Mouse (Mus musculus): ENCODE measurements around the gene Gpsm2. TPM values are rescaled to one million over a fixed set of nuclear protein-coding genes. Genes with fewer than 3 reads are reported as not detected.
"Not testable (repeated sequence)": the region's sequence is repeated elsewhere in the genome, so short reads cannot be mapped to it uniquely, and the experiment has no call there.

Gpsm2 gene
- polyA plus RNA-seq, 1 experiment from 2014 or later: 36.0 TPM

DNA sequence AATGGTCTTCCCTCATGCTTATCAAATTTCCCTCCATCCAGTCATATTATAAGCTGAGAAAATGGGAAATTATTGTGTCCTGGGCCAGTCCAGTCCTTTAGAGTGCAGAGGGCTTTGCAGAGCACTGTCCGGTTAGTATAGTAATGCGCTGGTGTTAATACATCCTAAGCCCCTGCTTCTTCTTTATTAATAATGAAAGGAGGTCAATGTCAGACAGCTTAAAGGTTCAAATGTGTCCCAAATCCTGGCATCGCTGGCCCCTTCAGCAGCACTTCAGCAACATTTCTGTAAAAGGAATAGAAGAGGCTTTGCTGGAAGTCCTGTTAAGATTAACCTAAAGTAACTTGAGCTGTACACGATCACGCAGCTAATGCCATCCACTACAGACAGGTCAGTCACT, 10.8 kb downstream of the Gpsm2 start:
- in situ Hi-C loops (cut with MboI; ENCODE audit: low pct_unique_long_range_greater_than_20kb): no loop called here
- ChIA-PET CTCF (interaction anchor here (0.9 to 1.6 kb wide), 5 partner anchors 10 to 60 kb away, joined by 3 to 6 read pairs (median 4); no protein-coding TSS in a partner anchor), POLR2A (interaction anchor here (0.6 kb wide), 1 partner anchor 27 kb away, joined by 3 read pairs; no protein-coding TSS in a partner anchor)
- DNase-seq (ENCODE audit: low read depth, low spot score): no peak
- no peak for TF ChIP-seq CTCF (IDR thresholded peaks at IDR 0.05)
- no peak for ATAC-seq
- no peaks in the 10 kb centered on the region for H3K27me3 ChIP-seq

GRCm38 (mm10) chr3:108702789-108703188, 19.3 kb downstream of the Gpsm2 start:
- H3K27me3 ChIP-seq: no peaks in the 10 kb centered on the region
- DNase-seq (ENCODE audit: low read depth, low spot score) (no peak), ATAC-seq (no peak)
- POLR2A ChIA-PET: no interaction called here
- TF ChIP-seq CTCF (IDR thresholded peaks at IDR 0.05): no peak
- CTCF ChIA-PET: interaction anchor here (1.5 to 7.3 kb wide), 4 partner anchors 14 to 68 kb away, joined by 3 to 104 read pairs (median 5); no protein-coding TSS in a partner anchor
- in situ Hi-C loops (cut with MboI; ENCODE audit: low pct_unique_long_range_greater_than_20kb): no loop called here

DNA sequence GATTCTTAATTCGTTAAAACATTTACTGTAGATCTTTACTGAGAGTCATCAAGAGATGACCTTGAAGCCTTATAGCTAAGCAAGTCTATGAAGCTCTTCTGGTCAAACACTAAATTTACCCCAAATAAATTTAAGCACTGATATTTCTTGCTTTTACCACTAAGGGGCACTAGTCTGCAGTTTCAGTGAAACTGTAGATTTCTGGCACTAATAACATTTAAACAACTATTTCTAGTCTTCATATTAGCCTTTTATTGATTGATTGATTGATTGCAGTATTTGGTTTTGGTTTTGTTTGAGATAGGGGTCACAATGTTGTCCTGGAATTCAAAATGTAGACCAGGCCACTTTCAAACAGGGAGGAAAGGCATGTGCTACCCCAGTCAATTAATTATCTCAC, 20.9 kb downstream of the Gpsm2 start:
- CTCF ChIA-PET: interaction anchor here (0.6 to 7.3 kb wide), 22 partner anchors 10 to 210 kb away, joined by 3 to 104 read pairs (median 4); partner anchors contain the start of genes Gpsm2 and Prpf38b
- H3K27me3 ChIP-seq: no peaks in the 10 kb centered on the region
- peak; percentile 64 for TF ChIP-seq CTCF (IDR thresholded peaks at IDR 0.05)
- in situ Hi-C loops (cut with MboI; ENCODE audit: low pct_unique_long_range_greater_than_20kb): no loop called here
- ATAC-seq: no peak
- POLR2A ChIA-PET: interaction anchor here (0.6 to 0.9 kb wide), 2 partner anchors 79 to 211 kb away, joined by 3 read pairs; no protein-coding TSS in a partner anchor
- DNase-seq (ENCODE audit: low read depth, low spot score): no peak

- ATAC-seq (no peak), DNase-seq (ENCODE audit: low read depth, low spot score) (no peak)
- ChIA-PET CTCF (interaction anchor here (0.8 to 7.3 kb wide), 7 partner anchors 15 to 106 kb away, joined by 3 to 104 read pairs (median 4); no protein-coding TSS in a partner anchor), POLR2A (no interaction called here)
- no peaks in the 10 kb centered on the region for H3K27me3 ChIP-seq
- in situ Hi-C loops (cut with MboI; ENCODE audit: low pct_unique_long_range_greater_than_20kb): loop anchor here (10.0 kb wide), 1 partner anchor 365 kb away; no protein-coding TSS in a partner anchor
- no peak for TF ChIP-seq CTCF (IDR thresholded peaks at IDR 0.05)
Measured at GRCm38 (mm10) chr3:108699786-108700185, 22.3 kb downstream of the Gpsm2 start.

DNA sequence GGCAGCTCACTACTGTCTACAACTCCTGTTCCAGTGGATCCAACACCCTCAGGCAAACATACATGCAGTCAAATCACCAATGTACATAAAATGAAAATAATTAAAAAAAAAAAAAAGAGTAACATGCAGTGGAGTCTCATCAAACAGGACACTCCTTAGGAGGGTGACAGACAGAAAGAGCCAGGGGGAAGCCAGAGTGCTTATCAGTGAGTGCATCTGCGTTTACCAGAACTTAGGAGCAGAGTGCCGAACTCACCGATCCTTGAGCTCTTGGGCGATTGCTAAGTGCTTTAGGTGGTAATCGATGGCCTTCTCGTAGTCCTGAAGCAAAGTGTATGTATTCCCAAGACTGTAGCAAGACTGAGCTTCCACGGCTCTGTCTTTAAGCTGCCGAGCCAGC, 23.4 kb downstream of the Gpsm2 start:
- no peaks in the 10 kb centered on the region for H3K27me3 ChIP-seq
- POLR2A ChIA-PET: no interaction called here
- no peak for TF ChIP-seq CTCF (IDR thresholded peaks at IDR 0.05)
- ATAC-seq: no peak
- DNase-seq (ENCODE audit: low read depth, low spot score): no peak
- CTCF ChIA-PET: interaction anchor here (1.1 to 7.3 kb wide), 5 partner anchors 11 to 99 kb away, joined by 3 to 104 read pairs (median 3); no protein-coding TSS in a partner anchor
- in situ Hi-C loops (cut with MboI; ENCODE audit: low pct_unique_long_range_greater_than_20kb): loop anchor here (10.0 kb wide), 1 partner anchor 366 kb away; no protein-coding TSS in a partner anchor

- no peak for DNase-seq (ENCODE audit: low read depth, low spot score)
- TF ChIP-seq CTCF (IDR thresholded peaks at IDR 0.05): no peak
- CTCF ChIA-PET: interaction anchor here (3.4 kb wide), 1 partner anchor 9 kb away, joined by 14 read pairs; no protein-coding TSS in a partner anchor
- POLR2A ChIA-PET: no interaction called here
- no peaks in the 10 kb centered on the region for H3K27me3 ChIP-seq
- in situ Hi-C loops (cut with MboI; ENCODE audit: low pct_unique_long_range_greater_than_20kb): loop anchor here (10.0 kb wide), 1 partner anchor 370 kb away; no protein-coding TSS in a partner anchor
- ATAC-seq: no peak
Measured at GRCm38 (mm10) chr3:108694321-108694720, 27.8 kb downstream of the Gpsm2 start.

DNA sequence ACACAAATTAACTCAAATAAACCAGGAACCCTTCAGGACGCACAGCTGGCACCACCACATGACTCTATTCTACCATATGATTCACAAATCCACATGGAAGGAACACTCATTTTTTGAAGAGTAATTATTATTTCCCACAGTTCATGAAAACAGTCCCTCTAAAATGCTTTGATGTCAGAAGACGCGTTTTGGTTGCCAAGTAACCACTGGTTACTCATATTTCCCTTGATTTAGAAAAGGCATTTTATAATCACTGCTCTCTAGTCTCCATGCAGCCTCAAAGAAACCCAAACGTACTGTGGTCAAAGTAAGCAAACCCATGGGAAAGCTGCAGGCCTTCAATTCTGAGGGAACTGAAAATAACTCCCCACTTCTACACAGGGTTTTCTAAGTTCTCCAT, 32.1 kb downstream of the Gpsm2 start:
- in situ Hi-C loops (cut with MboI; ENCODE audit: low pct_unique_long_range_greater_than_20kb): loop anchor here (10.0 kb wide), 1 partner anchor 375 kb away; no protein-coding TSS in a partner anchor
- TF ChIP-seq CTCF (IDR thresholded peaks at IDR 0.05): no peak
- POLR2A ChIA-PET: no interaction called here
- CTCF ChIA-PET: no interaction called here
- H3K27me3 ChIP-seq: no peaks in the 10 kb centered on the region
- DNase-seq (ENCODE audit: low read depth, low spot score) (peak; percentile 73), ATAC-seq (no peak)

- no peak for TF ChIP-seq CTCF (IDR thresholded peaks at IDR 0.05)
- no peak for DNase-seq (ENCODE audit: low read depth, low spot score)
- ChIA-PET CTCF (interaction anchor here (1.0 kb wide), 2 partner anchors 11 to 14 kb away, joined by 3 to 4 read pairs; no protein-coding TSS in a partner anchor), POLR2A (interaction anchor here (1.1 kb wide), 2 partner anchors 9 to 17 kb away, joined by 4 read pairs; no protein-coding TSS in a partner anchor)
- H3K27me3 ChIP-seq: no peaks in the 10 kb centered on the region
- in situ Hi-C loops (cut with MboI; ENCODE audit: low pct_unique_long_range_greater_than_20kb): no loop called here
- no peak for ATAC-seq
Measured at GRCm38 (mm10) chr3:108689446-108689845, 32.7 kb downstream of the Gpsm2 start.

- DNase-seq (ENCODE audit: low read depth, low spot score): no peak
- in situ Hi-C loops (cut with MboI; ENCODE audit: low pct_unique_long_range_greater_than_20kb): no loop called here
- no peak for TF ChIP-seq CTCF (IDR thresholded peaks at IDR 0.05)
- ChIA-PET CTCF (interaction anchor here (1.0 kb wide), 2 partner anchors 12 to 15 kb away, joined by 3 to 4 read pairs; no protein-coding TSS in a partner anchor), POLR2A (interaction anchor here (1.1 kb wide), 2 partner anchors 9 to 17 kb away, joined by 4 read pairs; no protein-coding TSS in a partner anchor)
- no peaks in the 10 kb centered on the region for H3K27me3 ChIP-seq
- no peak for ATAC-seq
Measured at GRCm38 (mm10) chr3:108689015-108689441, 33.1 kb downstream of the Gpsm2 start.

- CTCF ChIA-PET: interaction anchor here (1.2 to 3.7 kb wide), 4 partner anchors 10 to 77 kb away, joined by 3 to 14 read pairs (median 6); no protein-coding TSS in a partner anchor
- ATAC-seq (no peak), DNase-seq (ENCODE audit: low read depth, low spot score) (no peak)
- POLR2A ChIA-PET: interaction anchor here (0.7 to 1.0 kb wide), 3 partner anchors 28 to 136 kb away, joined by 3 to 4 read pairs (median 3); no protein-coding TSS in a partner anchor
- no peak for TF ChIP-seq CTCF (IDR thresholded peaks at IDR 0.05)
- in situ Hi-C loops (cut with MboI; ENCODE audit: low pct_unique_long_range_greater_than_20kb): no loop called here
- no peaks in the 10 kb centered on the region for H3K27me3 ChIP-seq
Measured at GRCm38 (mm10) chr3:108685701-108686100, 36.4 kb downstream of the Gpsm2 start.

DNA sequence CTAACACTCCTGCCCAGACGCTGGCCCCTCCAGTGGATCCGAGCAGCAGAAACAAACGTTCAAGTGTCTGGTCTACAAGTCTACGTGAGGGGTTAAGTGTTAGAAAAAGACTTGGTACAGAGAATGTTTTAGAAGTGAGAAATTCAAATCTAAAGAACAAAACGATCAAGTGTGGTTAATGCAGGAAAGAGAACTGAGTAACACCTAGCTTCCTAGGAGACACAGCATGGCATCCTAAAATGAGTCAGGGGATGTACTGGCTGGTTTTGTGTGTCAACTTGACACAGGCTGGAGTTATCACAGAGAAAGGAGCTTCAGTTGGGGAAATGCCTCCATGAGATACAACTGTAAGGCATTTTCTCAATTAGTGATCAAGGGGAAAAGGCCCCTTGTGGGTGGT, 38.5 kb downstream of the Gpsm2 start:
- H3K27me3 ChIP-seq; ATAC-seq; in situ Hi-C loops (cut with MboI; ENCODE audit: low pct_unique_long_range_greater_than_20kb); DNase-seq (ENCODE audit: low read depth, low spot score): not testable (repeated sequence)
- ChIA-PET POLR2A (interaction anchor here (0.6 kb wide), 1 partner anchor 182 kb away, joined by 3 read pairs; no protein-coding TSS in a partner anchor), CTCF (interaction anchor here (1.4 to 3.7 kb wide), 3 partner anchors 12 to 17 kb away, joined by 4 to 14 read pairs (median 8); no protein-coding TSS in a partner anchor)
